Mouse (Mus musculus): ENCODE data around the gene Gm36245. TPM values are rescaled to one million over a fixed set of nuclear protein-coding genes. Genes with fewer than 3 reads are reported as not detected.
A peak's percentile ranks its signal among the peaks of the same experiment; 100 is the strongest.
"Not testable (repeated sequence)": the region's sequence is repeated elsewhere in the genome, so short reads cannot be mapped to it uniquely, and the experiment has no call there.

The Gm36245 gene
- polyA plus RNA-seq, 1 experiment = not detected

DNA sequence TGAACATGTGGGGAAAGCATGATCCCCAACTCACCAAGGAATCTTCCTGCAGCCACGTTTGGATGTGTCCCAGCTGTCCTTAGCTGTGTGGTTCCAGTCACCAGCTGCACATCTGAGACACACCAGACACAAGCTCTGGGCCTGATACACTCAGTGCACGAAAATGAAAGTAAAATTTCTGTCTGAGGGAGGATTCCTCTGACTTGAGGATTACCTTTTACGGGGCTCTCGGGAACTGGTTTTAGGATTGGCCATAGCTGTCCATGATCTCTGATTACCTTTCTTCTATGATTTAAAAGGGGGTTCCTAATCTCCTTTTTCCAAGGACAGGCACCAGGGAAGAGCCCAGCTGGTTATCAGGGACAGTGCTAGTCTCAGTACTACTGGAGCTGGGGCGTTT lies 3.1 kb upstream of the Gm36245 start, which contains the start of gene Apol10b:
TSS of gene Apol10b (minus strand) at position 165 of the 400 bp plus-strand sequence.
- no peak within 1 kb of the TSS for H3K4me3 ChIP-seq (replicated peaks; ENCODE audit: extremely low read depth, low read depth, low read length)
- no peak for TF ChIP-seq CTCF (IDR thresholded peaks at IDR 0.05; ENCODE audit: insufficient read depth, low read length)
- TF ChIP-seq POLR2A (IDR thresholded peaks at IDR 0.05; ENCODE audit: borderline replicate concordance, extremely low read depth, low read depth, low read length) = no peak
- DNase-seq = no peak
- WGBS = 35% methylated on average over 5 of the region's 5 CpGs
- peaks cover 11% of the 10 kb centered on the region for H3K4me1 ChIP-seq (ENCODE audit: control insufficient read depth, insufficient read depth, low read length)

DNA sequence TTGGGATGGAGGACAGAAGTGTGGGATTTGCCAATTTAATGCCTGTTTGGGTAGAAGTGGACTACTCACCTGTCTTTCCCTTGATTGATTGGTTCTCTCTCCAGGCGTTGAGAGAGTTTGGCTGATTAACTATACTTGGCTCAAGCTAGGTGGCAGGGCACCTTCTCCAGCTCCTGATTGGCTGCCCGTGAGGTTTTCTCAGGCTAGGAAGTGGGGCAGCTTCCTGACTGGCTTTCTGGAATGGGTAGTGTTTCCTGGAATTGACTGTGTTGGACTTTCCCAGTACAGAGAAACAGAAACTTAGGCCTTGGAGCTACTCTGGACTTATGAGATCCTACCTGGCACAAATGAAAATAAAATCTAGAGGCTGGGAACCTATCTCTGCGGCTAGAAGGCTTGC lies 629 bp upstream of the Gm36245 start:
- TF ChIP-seq POLR2A (IDR thresholded peaks at IDR 0.05; ENCODE audit: borderline replicate concordance, extremely low read depth, low read depth, low read length) (no peak), CTCF (IDR thresholded peaks at IDR 0.05; ENCODE audit: insufficient read depth, low read length) (no peak)
- WGBS = 37% methylated on average over 3 of the region's 3 CpGs
- DNase-seq = no peak
- Histone ChIP-seq H3K4me3 (replicated peaks; ENCODE audit: extremely low read depth, low read depth, low read length) (no peak overlapping the region), H3K4me1 (ENCODE audit: control insufficient read depth, insufficient read depth, low read length) (peaks cover 11% of the 10 kb centered on the region)

DNA sequence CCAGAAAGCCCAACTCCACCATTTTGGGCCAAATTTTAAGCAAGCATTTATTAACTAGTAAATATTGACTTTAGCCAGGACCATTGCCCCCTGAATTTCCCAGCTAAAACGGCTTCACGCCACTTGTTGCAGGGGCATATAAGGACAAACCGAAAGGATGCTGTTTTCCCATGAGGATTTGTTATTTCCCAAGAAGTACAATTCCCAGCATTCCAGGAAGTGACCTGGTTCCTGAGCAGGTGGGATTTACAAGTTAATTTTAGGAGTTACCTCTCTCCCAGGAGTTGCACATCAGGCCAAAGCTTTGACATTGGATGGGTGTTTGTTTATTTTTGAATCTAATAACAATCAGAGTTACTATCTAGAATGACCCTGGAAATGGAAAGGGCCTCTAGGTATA lies 7.0 kb downstream of the Gm36245 start:
- TF ChIP-seq POLR2A (IDR thresholded peaks at IDR 0.05; ENCODE audit: borderline replicate concordance, extremely low read depth, low read depth, low read length) = no peak
- no peak for TF ChIP-seq CTCF (IDR thresholded peaks at IDR 0.05; ENCODE audit: insufficient read depth, low read length)
- Histone ChIP-seq H3K4me1 (ENCODE audit: control insufficient read depth, insufficient read depth, low read length) (no peaks in the 10 kb centered on the region), H3K4me3 (replicated peaks; ENCODE audit: extremely low read depth, low read depth, low read length) (no peak overlapping the region)
- DNase-seq = no peak
- WGBS = 81% methylated on average over 3 of the region's 3 CpGs

DNA sequence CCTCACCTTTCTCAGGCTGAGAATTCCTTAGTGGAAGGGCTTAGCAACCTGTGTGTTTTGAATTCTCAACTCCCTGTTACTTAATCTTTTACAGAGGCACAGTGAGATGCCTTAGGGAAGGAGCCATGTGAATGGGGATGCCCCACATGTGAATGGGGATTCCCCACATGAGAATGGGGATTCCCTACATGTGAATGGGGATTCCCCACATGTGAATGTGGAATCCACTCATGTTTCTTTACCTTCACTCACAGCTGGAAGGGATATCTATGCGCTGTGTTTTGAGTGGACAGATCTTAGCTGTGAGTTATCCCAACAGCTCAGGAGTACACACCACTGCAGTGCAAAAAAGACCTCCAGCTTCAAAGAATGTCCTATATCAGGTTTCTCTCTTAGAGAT lies 25.7 kb downstream of the Gm36245 start:
- DNase-seq = no peak
- no peak overlapping the region for H3K4me3 ChIP-seq (replicated peaks; ENCODE audit: extremely low read depth, low read depth, low read length)
- 80% methylated on average over 1 of the region's 1 CpGs for WGBS
- no peaks in the 10 kb centered on the region for H3K4me1 ChIP-seq (ENCODE audit: control insufficient read depth, insufficient read depth, low read length)
- TF ChIP-seq POLR2A (IDR thresholded peaks at IDR 0.05; ENCODE audit: borderline replicate concordance, extremely low read depth, low read depth, low read length) (no peak), CTCF (IDR thresholded peaks at IDR 0.05; ENCODE audit: insufficient read depth, low read length) (no peak)

DNA sequence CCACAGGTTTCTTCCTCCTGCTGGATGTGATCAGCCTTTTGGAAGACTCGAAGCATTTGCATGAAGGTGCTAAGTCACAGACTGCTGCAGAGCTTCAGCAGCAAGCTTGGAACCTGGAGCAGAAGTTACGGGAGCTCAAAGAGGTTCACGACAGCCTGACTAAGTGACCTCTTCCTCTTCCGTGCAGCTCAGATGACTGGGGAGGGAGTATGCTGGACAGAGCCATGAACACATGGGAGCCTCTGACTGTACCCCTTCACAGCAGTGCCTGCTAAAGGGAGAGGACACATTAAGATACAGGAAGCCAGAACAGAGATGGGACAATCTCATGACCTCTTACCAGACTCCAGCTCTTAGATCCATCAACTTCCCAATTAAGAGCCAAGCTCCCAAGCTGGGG lies 27.4 kb downstream of the Gm36245 start:
- not testable (repeated sequence) for H3K4me3 ChIP-seq (replicated peaks; ENCODE audit: extremely low read depth, low read depth, low read length); DNase-seq; H3K4me1 ChIP-seq (ENCODE audit: control insufficient read depth, insufficient read depth, low read length)
- WGBS = 54% methylated on average over 4 of the region's 4 CpGs

DNA sequence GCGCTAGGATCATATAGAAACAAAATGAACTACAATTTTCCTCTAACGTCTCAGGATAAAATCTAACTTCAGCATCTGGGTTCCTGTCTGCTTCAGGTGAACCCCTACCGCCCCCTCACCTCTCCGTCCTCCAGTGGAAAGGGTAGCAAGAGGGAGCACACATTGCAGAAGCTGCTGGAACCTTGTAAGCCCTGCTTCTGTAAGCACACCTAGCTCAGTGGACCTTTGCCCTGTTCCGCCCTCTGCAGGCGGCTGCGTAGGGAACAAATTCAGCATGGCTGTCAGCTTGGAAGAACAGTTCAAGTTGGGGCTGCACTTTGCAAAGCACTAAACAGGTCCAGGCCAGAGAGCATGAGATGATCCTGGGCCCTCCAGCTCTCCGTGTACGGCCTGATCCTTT lies 29.6 kb downstream of the Gm36245 start:
- 54% methylated on average over 9 of the region's 9 CpGs for WGBS
- DNase-seq; H3K4me3 ChIP-seq (replicated peaks; ENCODE audit: extremely low read depth, low read depth, low read length); H3K4me1 ChIP-seq (ENCODE audit: control insufficient read depth, insufficient read depth, low read length): not testable (repeated sequence)
- TF ChIP-seq CTCF (IDR thresholded peaks at IDR 0.05; ENCODE audit: insufficient read depth, low read length) = peak; percentile 34; the same call in 1 of the 2 replicates

DNA sequence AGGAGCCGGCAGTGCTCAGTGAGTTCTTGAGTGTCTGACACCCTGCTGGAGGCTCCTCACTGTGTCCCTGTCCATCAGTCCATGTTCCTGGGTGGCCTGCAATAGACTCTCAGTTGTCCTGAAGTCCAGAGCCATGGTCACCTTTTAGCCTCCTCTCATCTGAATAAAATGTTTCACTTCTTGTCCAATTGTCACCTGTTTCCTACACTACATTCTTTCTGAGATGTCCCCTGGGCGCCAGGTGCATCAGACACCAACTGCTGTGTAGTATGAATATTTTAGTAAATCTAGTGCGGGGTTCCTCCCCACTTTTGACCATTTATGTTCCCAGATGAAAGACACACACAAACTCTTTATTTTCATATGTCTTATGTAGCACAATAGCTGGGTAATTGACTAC lies 30.8 kb downstream of the Gm36245 start:
- H3K4me1 ChIP-seq (ENCODE audit: control insufficient read depth, insufficient read depth, low read length); H3K4me3 ChIP-seq (replicated peaks; ENCODE audit: extremely low read depth, low read depth, low read length); DNase-seq: not testable (repeated sequence)
- 65% methylated on average over 3 of the region's 3 CpGs for WGBS

DNA sequence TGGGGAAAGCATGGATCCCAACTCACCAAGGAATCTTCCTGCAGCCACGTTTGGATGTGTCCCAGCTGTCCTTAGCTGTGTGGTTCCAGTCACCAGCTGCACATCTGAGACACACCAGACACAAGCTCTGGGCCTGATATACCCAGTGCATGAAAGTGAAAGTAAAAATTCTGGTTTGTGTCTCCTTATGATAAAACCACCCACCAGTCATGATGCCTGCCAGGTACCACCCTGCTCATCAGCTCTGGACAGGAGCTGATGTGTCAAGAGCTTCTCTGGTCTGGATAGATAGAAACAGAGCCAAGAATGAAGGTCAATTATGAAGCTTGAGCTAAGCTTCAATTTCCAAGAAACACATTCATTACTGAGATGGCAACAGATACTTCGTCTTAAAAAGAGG lies 44.1 kb downstream of the Gm36245 start, which contains the start of gene Apol11b:
TSS of gene Apol11b (minus strand) at position 111 of the 400 bp plus-strand sequence.
- H3K4me3 ChIP-seq (replicated peaks; ENCODE audit: extremely low read depth, low read depth, low read length); H3K4me1 ChIP-seq (ENCODE audit: control insufficient read depth, insufficient read depth, low read length); DNase-seq: not testable (repeated sequence)
- 55% methylated on average over 2 of the region's 2 CpGs for WGBS

DNA sequence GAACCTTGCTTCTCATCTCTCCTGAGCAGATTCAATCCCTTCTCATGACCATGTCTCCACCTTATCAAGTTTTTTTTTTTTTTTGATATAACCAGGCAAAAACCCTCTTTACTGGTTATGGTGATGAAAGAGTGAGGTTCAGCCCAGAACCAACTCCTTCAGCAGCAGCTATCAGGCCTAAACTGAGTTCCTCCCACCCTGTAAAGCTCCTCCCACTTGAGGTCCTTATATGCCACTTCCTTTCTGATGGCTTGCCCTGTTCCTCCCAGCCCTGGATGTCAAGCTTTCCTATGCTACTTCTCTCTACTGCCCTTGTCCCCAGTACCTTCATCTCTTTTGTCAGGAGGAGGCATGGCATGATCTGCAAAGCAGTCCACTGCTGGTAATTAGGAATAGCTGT lies 52.1 kb downstream of the Gm36245 start:
- H3K4me3 ChIP-seq (replicated peaks; ENCODE audit: extremely low read depth, low read depth, low read length); H3K4me1 ChIP-seq (ENCODE audit: control insufficient read depth, insufficient read depth, low read length); DNase-seq: not testable (repeated sequence)

Other genes starting within 250 kb of the Gm36245 start
- 0.31 and 0.38 TPM in 2 replicates for gene Apol7a, start 200.1 kb upstream of the Gm36245 start, polyA plus RNA-seq (2012; rRNA removed)
- 0.80 and 1.3 TPM in 2 replicates for gene Apol9a, start 188.1 kb upstream of the Gm36245 start, polyA plus RNA-seq (2012; rRNA removed)
- not detected in 2 replicates for gene Apol7b, start 151.8 kb upstream of the Gm36245 start, polyA plus RNA-seq (2012; rRNA removed)
- gene Apol10a, start 122.2 kb upstream of the Gm36245 start, polyA plus RNA-seq (2012; rRNA removed) = 0.06 TPM in 1 of 2 replicates, not detected in the other
- not detected in 2 replicates for gene Apol11a, start 91.0 kb upstream of the Gm36245 start, polyA plus RNA-seq (2012; rRNA removed)
- 1.0 and 1.1 TPM in 2 replicates for gene Apol7c, start 65.9 kb upstream of the Gm36245 start, polyA plus RNA-seq (2012; rRNA removed)
- not detected in 2 replicates for gene 1700025B11Rik, start 37.4 kb upstream of the Gm36245 start, polyA plus RNA-seq (2012; rRNA removed)
- gene Apol10b, start 3.1 kb upstream of the Gm36245 start, polyA plus RNA-seq (2012; rRNA removed) = 0.52 and 0.72 TPM in 2 replicates
- gene Apol11b, start 44.0 kb downstream of the Gm36245 start, polyA plus RNA-seq (2012; rRNA removed) = 0.13 and 0.95 TPM in 2 replicates
- gene Apol7e, start 99.6 kb downstream of the Gm36245 start, polyA plus RNA-seq (2012; rRNA removed) = 0.88 and 1.3 TPM in 2 replicates
- gene Apol9b, start 129.8 kb downstream of the Gm36245 start, polyA plus RNA-seq (2012; rRNA removed) = 1.7 and 2.1 TPM in 2 replicates
- 0.05 TPM in 1 of 2 replicates, not detected in the other for gene Apol8, start 157.7 kb downstream of the Gm36245 start, polyA plus RNA-seq (2012; rRNA removed)
- gene Myh9, start 242.9 kb downstream of the Gm36245 start, polyA plus RNA-seq (2012; rRNA removed) = 133 and 162 TPM in 2 replicates